Mouse (Mus musculus) 416B (cell line): ENCODE results near the gene Ntm.

ENCODE experiments used
- DNase-seq: peaks from one replicate; pipeline ENCODE4 v3.0.0; 2011; ENCODE audit warnings: low read depth

Gene Ntm

GRCm38 (mm10) chr9:29319197-29319596 lies 643.7 kb downstream of the Ntm start:
- DNase-seq, result no peak

- DNase-seq, result no peak
Observed at GRCm38 (mm10) chr9:29318676-29319162, 644.2 kb downstream of the Ntm start.

DNA sequence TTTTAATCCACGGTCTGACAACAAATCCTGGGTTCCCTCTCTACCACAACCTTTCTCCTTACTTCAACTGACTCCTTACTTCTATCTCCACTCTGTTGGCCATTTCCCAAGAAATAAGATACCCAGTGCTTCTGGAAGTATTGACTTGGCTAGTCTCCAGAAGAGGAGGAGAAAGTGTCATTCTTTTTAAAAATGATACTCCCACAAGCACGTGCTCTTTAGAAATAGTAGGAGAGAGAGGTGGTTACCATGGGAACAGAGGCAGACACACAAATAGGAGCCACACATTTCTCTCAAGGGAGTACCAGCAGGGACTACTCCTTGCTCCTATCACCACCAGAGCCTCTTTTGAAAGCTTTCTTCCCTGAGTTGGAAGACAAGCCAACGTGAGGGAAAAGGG lies 645.3 kb downstream of the Ntm start:
- no peak for DNase-seq

DNA sequence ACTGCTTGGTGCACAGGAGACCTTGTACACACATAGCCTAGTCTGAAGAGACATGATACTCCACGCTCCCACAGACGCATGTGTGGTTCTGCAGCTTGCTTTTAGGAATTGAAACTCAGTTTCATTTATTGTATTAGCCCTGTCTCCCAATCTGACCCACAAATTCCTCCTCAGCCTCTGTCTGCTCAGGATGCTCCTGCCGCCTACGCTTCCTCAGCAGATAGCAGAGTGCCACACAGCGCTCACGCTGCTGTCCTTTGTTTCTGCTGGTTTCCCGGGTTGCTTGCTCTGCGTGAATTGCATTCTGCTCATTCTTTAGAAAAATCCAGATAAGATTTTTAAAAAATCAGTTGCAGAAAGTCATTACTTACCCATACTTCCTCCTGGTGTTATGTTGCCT lies 647.1 kb downstream of the Ntm start:
- no peak for DNase-seq

- DNase-seq, result no peak
Observed at GRCm38 (mm10) chr9:29306961-29307360, 656.0 kb downstream of the Ntm start.

- no peak for DNase-seq
Observed at GRCm38 (mm10) chr9:29298340-29298739, 664.6 kb downstream of the Ntm start.

GRCm38 (mm10) chr9:29296752-29297151 lies 666.2 kb downstream of the Ntm start:
- no peak for DNase-seq

- DNase-seq, result no peak
Observed at GRCm38 (mm10) chr9:29288003-29288704, 674.8 kb downstream of the Ntm start.

DNA sequence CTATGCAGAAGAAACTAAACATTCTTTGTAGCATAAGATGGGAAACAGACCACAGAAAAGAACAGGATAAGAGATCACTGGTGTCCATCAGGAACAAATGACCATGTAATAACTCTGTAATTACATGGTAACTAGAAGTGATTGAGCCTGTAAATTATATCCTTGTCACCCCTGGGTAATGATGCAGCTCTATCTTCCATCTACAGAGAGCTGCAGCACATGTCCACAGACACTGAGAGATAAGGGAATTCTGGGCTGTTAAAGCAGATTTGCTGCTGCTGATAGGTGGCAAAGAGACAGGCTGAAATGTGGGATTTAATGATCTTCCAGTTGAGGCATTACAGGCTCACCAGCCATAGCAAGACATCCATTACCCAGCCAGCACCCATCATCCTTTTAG lies 677.8 kb downstream of the Ntm start:
- no peak for DNase-seq

DNA sequence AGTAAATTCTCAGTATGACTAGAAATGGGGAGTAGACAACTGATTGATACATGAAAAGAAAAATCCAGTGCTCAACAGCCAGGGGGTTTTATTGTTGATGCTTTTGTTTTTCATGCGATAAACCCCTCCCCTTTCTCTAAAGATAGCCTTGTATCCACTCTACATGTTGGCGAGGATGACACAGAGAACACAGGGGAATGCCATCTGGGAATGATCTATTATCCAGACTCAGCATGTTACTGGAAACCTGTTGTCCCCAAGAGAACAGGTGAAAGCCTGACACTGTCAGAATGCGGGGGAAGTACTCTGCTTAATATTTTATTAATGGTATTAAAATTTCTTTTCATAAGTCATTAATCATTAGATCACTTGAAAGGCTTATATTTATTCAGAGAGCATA lies 690.1 kb downstream of the Ntm start:
- no peak for DNase-seq

DNA sequence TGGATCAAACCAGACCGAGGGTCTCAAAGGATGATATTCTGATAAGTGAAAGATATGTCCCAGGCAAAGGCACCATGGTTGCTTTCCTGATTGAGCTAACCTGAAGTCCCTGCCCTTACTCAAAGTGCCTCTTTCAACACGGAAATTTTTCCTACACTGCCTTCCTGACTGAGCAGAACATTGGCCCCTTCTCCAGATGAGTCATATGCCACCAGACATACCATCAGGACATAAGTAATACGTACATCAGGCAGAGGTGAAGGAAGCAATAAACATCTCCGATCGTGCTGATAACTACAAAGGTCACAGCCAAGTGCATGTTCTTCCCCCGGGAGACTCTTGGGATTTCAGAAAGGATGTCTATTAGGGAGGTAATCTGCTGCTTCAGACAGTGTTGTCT lies 693.0 kb downstream of the Ntm start:
- DNase-seq, result no peak

DNA sequence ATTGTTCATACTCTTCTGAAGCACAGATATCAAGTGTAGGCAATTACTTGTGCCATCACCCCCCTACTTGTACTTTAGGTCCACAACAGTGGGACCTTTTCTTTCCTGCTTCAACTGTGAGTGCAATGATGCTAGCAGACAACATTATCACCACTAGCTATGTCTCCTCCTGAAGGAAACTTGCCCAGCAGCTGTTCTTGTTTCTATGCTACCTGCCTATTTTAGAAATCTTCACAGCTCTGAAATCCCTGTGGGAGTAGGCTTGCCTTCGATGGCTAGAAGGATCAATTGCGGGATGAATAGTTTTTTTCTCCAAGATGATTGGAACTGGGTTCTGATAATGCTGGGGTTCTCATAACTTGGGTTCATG lies 693.7 kb downstream of the Ntm start:
- no peak for DNase-seq

- no peak for DNase-seq
Observed at GRCm38 (mm10) chr9:29268583-29269276, 694.2 kb downstream of the Ntm start.

DNA sequence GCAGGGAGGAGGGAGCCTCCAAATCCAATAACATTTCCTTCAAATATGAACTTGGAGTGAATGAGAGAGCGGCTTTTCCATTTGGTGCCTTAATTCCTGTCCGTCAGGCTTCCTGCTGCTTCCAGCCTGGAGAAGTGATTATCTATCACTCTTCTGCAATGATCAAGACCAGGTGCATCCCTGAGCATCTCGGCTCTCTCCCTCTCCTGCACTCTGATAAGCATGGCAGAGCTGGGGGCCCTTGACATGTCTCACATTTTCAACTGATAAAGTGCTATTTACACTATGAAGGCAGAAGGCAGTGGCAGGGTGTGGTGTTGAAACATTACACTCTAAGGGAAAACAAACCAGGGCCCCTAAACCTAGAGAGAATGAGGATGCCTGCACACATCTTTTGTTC lies 695.3 kb downstream of the Ntm start:
- DNase-seq, result no peak

DNA sequence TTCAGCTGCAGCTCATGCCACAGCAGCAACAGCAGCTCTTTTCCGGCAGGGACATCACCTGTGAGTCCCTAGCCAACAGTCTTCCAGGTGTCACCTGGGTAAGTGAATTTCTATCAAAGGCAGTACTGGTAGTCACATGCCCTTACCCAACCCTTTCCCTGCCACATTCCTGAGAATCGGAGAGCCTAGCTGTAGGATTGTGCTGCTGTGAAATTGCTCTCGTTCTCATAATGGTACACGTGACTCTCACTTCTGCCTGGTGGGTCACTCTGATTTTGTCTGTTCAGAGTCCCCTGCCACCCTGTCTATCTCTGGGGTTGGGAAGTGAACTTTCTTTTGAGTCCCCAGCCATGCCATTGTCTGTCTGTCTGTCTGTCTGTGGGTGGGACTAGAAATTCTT lies 697.8 kb downstream of the Ntm start:
- DNase-seq, result no peak

DNA sequence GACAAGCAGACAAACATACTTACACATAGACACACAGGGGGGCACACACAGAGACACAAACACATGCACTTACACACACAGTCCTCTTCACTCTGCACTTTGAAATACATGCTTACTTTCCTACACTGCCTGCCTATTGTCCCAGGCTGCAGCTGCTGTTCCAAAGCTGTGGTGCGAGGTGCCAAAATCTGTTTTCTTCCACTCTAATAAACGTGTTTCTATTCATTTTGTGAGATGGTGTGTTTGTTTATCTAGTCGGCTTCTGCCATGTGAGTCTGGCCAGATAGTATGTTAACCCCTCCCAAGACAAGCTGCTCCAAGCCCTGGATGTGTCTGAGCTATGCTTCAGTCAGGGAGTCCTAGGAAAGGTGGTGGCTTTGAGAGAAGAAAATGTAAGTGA lies 700.1 kb downstream of the Ntm start:
- no peak for DNase-seq

GRCm38 (mm10) chr9:29252866-29253265 lies 710.1 kb downstream of the Ntm start:
- DNase-seq, result no peak

DNA sequence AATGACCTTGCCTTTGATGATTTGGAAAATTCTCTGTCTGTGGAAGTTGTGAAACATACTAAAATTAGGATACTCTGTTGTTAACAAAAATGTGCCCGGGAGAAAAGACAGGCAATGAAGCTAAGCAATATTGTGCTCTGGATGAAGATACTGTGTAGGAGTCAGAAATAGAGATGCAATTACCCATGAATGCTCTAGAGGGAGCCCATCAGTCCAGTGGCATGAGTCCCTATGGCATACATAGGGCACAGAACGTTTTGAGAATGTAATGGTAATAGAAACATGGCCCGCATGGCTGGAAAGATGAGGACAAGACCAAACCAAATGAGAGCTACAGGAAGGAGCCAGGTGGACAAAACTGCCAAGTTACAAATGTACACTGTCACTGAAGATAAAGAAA lies 712.1 kb downstream of the Ntm start:
- peak; percentile 7 for DNase-seq

- no peak for DNase-seq
Observed at GRCm38 (mm10) chr9:29247812-29248211, 715.1 kb downstream of the Ntm start.

DNA sequence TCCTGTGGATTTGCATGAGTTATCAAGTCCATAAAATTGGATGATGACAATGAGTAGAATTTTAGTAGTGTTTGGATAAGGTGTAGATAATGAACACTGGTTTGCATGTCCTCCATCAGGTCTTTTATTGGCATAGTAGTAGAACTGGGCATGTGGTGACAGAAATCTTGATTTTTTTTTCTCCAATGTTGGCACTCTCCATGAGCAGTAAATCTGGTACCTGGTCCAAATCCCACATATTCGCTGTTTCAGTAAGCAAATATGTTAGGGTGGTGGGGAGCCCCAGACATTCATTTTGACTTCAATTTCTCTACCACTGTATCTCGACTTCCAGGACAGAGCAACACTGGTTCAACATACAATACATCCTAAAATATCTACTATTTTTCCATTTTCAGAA lies 718.9 kb downstream of the Ntm start:
- no peak for DNase-seq

GRCm38 (mm10) chr9:29242497-29243422 lies 720.2 kb downstream of the Ntm start:
- DNase-seq, result no peak

GRCm38 (mm10) chr9:29240797-29241196 lies 722.1 kb downstream of the Ntm start:
- no peak for DNase-seq

DNA sequence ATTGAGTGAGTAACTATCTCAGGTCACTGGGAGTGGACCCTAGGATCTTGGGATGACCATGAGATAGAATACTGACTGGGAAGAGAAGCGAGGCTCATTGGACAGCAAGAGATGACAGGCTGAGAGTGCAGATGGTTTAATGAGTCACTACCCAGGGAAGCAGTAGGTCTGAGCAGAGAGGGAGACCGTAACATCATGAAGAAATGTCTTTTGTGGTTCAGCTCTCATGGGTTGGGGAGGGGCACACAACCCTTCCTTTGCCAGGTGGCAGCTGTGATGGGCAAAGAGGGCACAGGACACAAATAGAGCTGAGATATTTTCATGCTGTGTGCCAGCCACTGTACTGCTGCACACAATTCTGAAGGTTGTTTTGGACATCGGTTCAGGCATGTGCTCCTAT lies 724.0 kb downstream of the Ntm start:
- DNase-seq, result no peak
